Mouse (Mus musculus) embryonic facial prominence, embryonic 11.5 days (tissue): ENCODE data around the gene Atxn1. TPM values are rescaled to one million over a fixed set of nuclear protein-coding genes. Genes with fewer than 3 reads are reported as not detected.

Source experiments
- ATAC-seq: fragments of 200-750 bp; cut with Nextera tagmentation; replicated peaks from 2 replicates; pipeline ENCODE4 v1.8.0; 2017; ENCODE audit warnings: low read depth; ENCODE audit not compliant: insufficient number of reproducible peaks, low FRiP score, low TSS enrichment
- DNase-seq: peaks from one replicate; pipeline ENCODE4 v3.0.0-alpha.2; 2015; ENCODE audit warnings: low spot score
- H3K27ac ChIP-seq: fragments of 300-500 bp; sonication (generic); replicated peaks from 2 replicates; pipeline ENCODE4 v1.5.1; 2014; ENCODE audit warnings: mild to moderate bottlenecking, low read depth, low read length, control low read depth
- H3K27me3 ChIP-seq: fragments of 300-500 bp; sonication (generic); 2 replicates; pipeline ENCODE4 v1.6.1; 2014; ENCODE audit warnings: mild to moderate bottlenecking, low read length, moderate library complexity, mixed read lengths; ENCODE audit not compliant: control insufficient read depth, insufficient read depth
- H3K36me3 ChIP-seq: fragments of 300-500 bp; sonication (generic); replicated peaks from 2 replicates; pipeline ENCODE4 v1.6.1; 2014; ENCODE audit warnings: low read depth, mild to moderate bottlenecking, low read length, moderate library complexity, mixed read lengths; ENCODE audit not compliant: control insufficient read depth, insufficient read depth
- H3K4me1 ChIP-seq: fragments of 300-500 bp; sonication (generic); 2 replicates; pipeline ENCODE4 v1.6.1; 2014; ENCODE audit warnings: low read length, mixed read lengths; ENCODE audit not compliant: control insufficient read depth, insufficient read depth
- H3K4me2 ChIP-seq: fragments of 300-500 bp; sonication (generic); 2 replicates; pipeline ENCODE4 v1.6.1; 2014; ENCODE audit warnings: low read depth, mild to moderate bottlenecking, control low read depth, low read length, moderate library complexity
- H3K4me3 ChIP-seq: fragments of 300-500 bp; sonication (generic); 2 replicates; pipeline ENCODE4 v1.5.1; 2014; ENCODE audit warnings: low read depth, low read length, control low read depth
- H3K9ac ChIP-seq: fragments of 300-500 bp; sonication (generic); replicated peaks from 2 replicates; pipeline ENCODE4 v1.6.1; 2014; ENCODE audit warnings: mild to moderate bottlenecking, control low read depth, low read length
- H3K9me3 ChIP-seq: fragments of 300-500 bp; sonication (generic); replicated peaks from 2 replicates; pipeline ENCODE4 v1.6.1; 2016; ENCODE audit warnings: mild to moderate bottlenecking, low read length, inconsistent platforms, mixed read lengths; ENCODE audit not compliant: control insufficient read depth
- WGBS: fragments of 180-500 bp; shearing (Covaris S2); extraction: QIAGEN DNeasy Blood & Tissue Kit; methylation state at CpG from one replicate; pipeline ENCODE4 v1.1.7; 2014; 5-methylcytosine and 5-hydroxymethylcytosine counted together
- polyA plus RNA-seq: library from polyadenylated mRNA; unstranded; fragments of >200 nt; fragmentation: Nextera tagmentation; extraction: Ambion mirVana; gene quantifications from 2 replicates; pipeline ENCODE4 v1.2.1, GENCODE M21; 2014

Gene Atxn1
- polyA plus RNA-seq, 1 experiment from 2014 or later, result 1.3 TPM

GRCm38 (mm10) chr13:45829341-45829936 lies 135.4 kb downstream of the Atxn1 start:
- DNase-seq, result no peak
- 88% methylated on average over 8 of the region's 8 CpGs for WGBS

GRCm38 (mm10) chr13:45828035-45828434 lies 136.8 kb downstream of the Atxn1 start:
- no peaks in the 10 kb centered on the region for H3K27me3 ChIP-seq
- DNase-seq (no peak), ATAC-seq (no peak)
- 82% methylated on average over 7 of the region's 7 CpGs for WGBS
- no peak overlapping the region for H3K27ac ChIP-seq
- no peaks in the 10 kb centered on the region for H3K9me3 ChIP-seq
- no peaks in the 10 kb centered on the region for H3K36me3 ChIP-seq
- H3K4me1 ChIP-seq, result no peaks in the 10 kb centered on the region
- no peak overlapping the region for H3K4me2 ChIP-seq
- H3K9ac ChIP-seq, result no peak overlapping the region
- H3K4me3 ChIP-seq, result no peak overlapping the region

More at GRCm38 (mm10) chr13:45829341-45829936, 135.4 kb downstream of the Atxn1 start:
- Histone ChIP-seq H3K9me3 (no peaks in the 10 kb centered on the region), H3K4me2 (no peak overlapping the region), H3K27ac (no peak overlapping the region), H3K4me3 (no peak overlapping the region), H3K4me1 (no peaks in the 10 kb centered on the region), H3K27me3 (no peaks in the 10 kb centered on the region), H3K9ac (no peak overlapping the region), H3K36me3 (no peaks in the 10 kb centered on the region)
- no peak for ATAC-seq

GRCm38 (mm10) chr13:45827619-45828018 lies 137.2 kb downstream of the Atxn1 start:
- no peaks in the 10 kb centered on the region for H3K27me3 ChIP-seq
- no peak overlapping the region for H3K4me3 ChIP-seq
- H3K9me3 ChIP-seq, result no peaks in the 10 kb centered on the region
- no peak for ATAC-seq
- 81% methylated on average over 4 of the region's 4 CpGs for WGBS
- H3K4me2 ChIP-seq, result no peak overlapping the region
- H3K36me3 ChIP-seq, result no peaks in the 10 kb centered on the region
- DNase-seq, result no peak
- no peaks in the 10 kb centered on the region for H3K4me1 ChIP-seq
- no peak overlapping the region for H3K9ac ChIP-seq
- H3K27ac ChIP-seq, result no peak overlapping the region

GRCm38 (mm10) chr13:45827046-45827596 lies 137.7 kb downstream of the Atxn1 start:
- Histone ChIP-seq H3K36me3 (no peaks in the 10 kb centered on the region), H3K4me1 (no peaks in the 10 kb centered on the region), H3K4me3 (no peak overlapping the region), H3K9me3 (no peaks in the 10 kb centered on the region), H3K9ac (no peak overlapping the region), H3K27me3 (no peaks in the 10 kb centered on the region), H3K4me2 (no peak overlapping the region), H3K27ac (no peak overlapping the region)
- no peak for DNase-seq
- 82% methylated on average over 8 of the region's 8 CpGs for WGBS
- no peak for ATAC-seq

GRCm38 (mm10) chr13:45822491-45822829 lies 142.3 kb downstream of the Atxn1 start:
- H3K27me3 ChIP-seq, result no peaks in the 10 kb centered on the region
- H3K4me1 ChIP-seq, result no peaks in the 10 kb centered on the region
- no peak for ATAC-seq
- no peak overlapping the region for H3K4me3 ChIP-seq
- H3K27ac ChIP-seq, result no peak overlapping the region
- no peak overlapping the region for H3K9ac ChIP-seq
- no peak overlapping the region for H3K4me2 ChIP-seq
- H3K9me3 ChIP-seq, result no peaks in the 10 kb centered on the region
- no peak for DNase-seq
- H3K36me3 ChIP-seq, result no peaks in the 10 kb centered on the region
- 90% methylated on average over 4 of the region's 4 CpGs for WGBS

GRCm38 (mm10) chr13:45821764-45822490 lies 142.9 kb downstream of the Atxn1 start:
- Histone ChIP-seq H3K4me3 (no peak overlapping the region), H3K27ac (no peak overlapping the region), H3K4me2 (no peak overlapping the region), H3K4me1 (no peaks in the 10 kb centered on the region), H3K27me3 (no peaks in the 10 kb centered on the region), H3K9ac (no peak overlapping the region), H3K36me3 (no peaks in the 10 kb centered on the region), H3K9me3 (no peaks in the 10 kb centered on the region)
- DNase-seq, result no peak
- 93% methylated on average over 7 of the region's 7 CpGs for WGBS
- ATAC-seq, result no peak

- no peaks in the 10 kb centered on the region for H3K27me3 ChIP-seq
- H3K36me3 ChIP-seq, result no peaks in the 10 kb centered on the region
- DNase-seq (peak; percentile 44), ATAC-seq (no peak)
- WGBS, result 35% methylated on average over 15 of the region's 15 CpGs
- H3K4me1 ChIP-seq, result no peaks in the 10 kb centered on the region
- H3K4me3 ChIP-seq, result no peak overlapping the region
- H3K9ac ChIP-seq, result no peak overlapping the region
- no peak overlapping the region for H3K27ac ChIP-seq
- H3K4me2 ChIP-seq, result no peak overlapping the region
- no peaks in the 10 kb centered on the region for H3K9me3 ChIP-seq
Observed at GRCm38 (mm10) chr13:45820473-45821230, 144.2 kb downstream of the Atxn1 start.

- Histone ChIP-seq H3K36me3 (no peaks in the 10 kb centered on the region), H3K9me3 (no peaks in the 10 kb centered on the region), H3K4me3 (no peak overlapping the region), H3K27ac (no peak overlapping the region), H3K4me2 (no peak overlapping the region), H3K4me1 (no peaks in the 10 kb centered on the region), H3K9ac (no peak overlapping the region), H3K27me3 (no peaks in the 10 kb centered on the region)
- no peak for ATAC-seq
- DNase-seq, result no peak
- WGBS, result 46% methylated on average over 1 of the region's 1 CpGs
Observed at GRCm38 (mm10) chr13:45816670-45817069, 148.1 kb downstream of the Atxn1 start.
